ENCODE assay signal across 9 mouse cellular contexts in the genomic region with DNA sequence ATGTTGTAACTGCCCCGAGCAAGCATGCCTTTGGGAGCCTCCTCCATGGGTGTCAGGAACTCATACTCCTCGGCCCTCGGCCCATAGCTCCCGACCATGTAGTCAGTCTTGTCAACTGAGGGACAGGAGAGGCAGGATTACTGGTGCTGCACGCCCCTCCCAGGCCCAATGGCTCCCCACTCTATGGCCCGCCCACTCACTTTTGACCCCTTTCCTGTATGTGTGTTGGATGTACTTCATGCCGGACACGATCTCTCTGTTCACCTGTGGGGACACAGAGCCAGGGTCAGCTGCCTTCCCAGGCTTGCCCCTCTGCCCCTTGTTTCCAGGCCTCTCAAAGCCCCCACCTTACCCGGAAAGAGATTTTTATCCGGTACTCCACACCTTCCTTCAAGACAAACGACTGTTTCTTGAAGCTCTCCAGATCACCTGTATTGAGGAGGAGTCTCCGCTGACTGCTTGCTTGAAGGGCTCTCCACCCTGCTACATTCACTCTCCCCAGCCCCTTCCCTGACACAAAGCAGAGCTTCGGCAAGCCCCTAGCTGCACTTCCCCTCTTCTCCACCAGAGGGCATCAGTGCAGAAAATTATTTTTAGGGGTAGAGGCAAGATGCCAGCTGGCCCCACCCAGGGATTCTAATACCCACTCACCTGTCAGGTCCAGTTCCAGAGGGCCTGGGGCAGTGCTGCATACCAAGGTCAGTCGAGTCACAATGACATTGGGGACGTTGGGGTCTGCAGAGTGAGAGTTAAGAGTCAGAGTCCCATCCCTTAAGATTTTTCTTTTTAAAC. TPM values are rescaled to one million over a fixed set of nuclear protein-coding genes. Genes with fewer than 3 reads are reported as not detected.
DNase-seq lines count a peak whose midpoint lies in the region; ATAC-seq and TF ChIP-seq lines count a peak whose summit lies in the region.
"Had no signal": no experiment of that assay in that cellular context is flagged by ENCODE, and none has a peak within 500 bp of the region (broad histone marks: within the 10 kb centered on the region; RNA-seq: fewer than 3 reads in every experiment).

No protein-coding gene starts in this region.

- H3K79me2 ChIP-seq in C2C12 (ENCODE audit: control insufficient read depth, insufficient read depth) = peaks cover 49% of the 10 kb centered on the region

- H3K4me1 ChIP-seq in embryonic facial prominence, embryonic 12.5 days = peaks cover 29% of the 10 kb centered on the region
- peaks cover 36% of the 10 kb centered on the region for H3K4me1 ChIP-seq in heart, embryonic 10.5 days
- peaks cover 24% of the 10 kb centered on the region for H3K4me1 ChIP-seq in kidney, embryonic 14.5 days (ENCODE audit: control insufficient read depth, insufficient read depth, low read length)
- H3K4me1 ChIP-seq in liver, embryonic 16.5 days (ENCODE audit: control insufficient read depth, low read depth, low read length) = peaks cover 46% of the 10 kb centered on the region
- peaks cover 33% of the 10 kb centered on the region for H3K4me1 ChIP-seq in neural tube, embryonic 12.5 days

- no peaks in the 10 kb centered on the region for H3K27me3 ChIP-seq in C2C12 (ENCODE audit: control insufficient read depth, insufficient read depth, insufficient read length)
- no peaks in the 10 kb centered on the region for H3K27me3 ChIP-seq in embryonic facial prominence, embryonic 12.5 days
- no peaks in the 10 kb centered on the region for H3K27me3 ChIP-seq in heart, embryonic 10.5 days (ENCODE audit: insufficient read depth, poor library complexity, severe bottlenecking)
- no peaks in the 10 kb centered on the region for H3K27me3 ChIP-seq in kidney, embryonic 14.5 days (ENCODE audit: control insufficient read depth, insufficient read depth, low read length)
- H3K27me3 ChIP-seq in liver, embryonic 16.5 days (ENCODE audit: control insufficient read depth, insufficient read depth, low read depth, low read length) = no peaks in the 10 kb centered on the region
- H3K27me3 ChIP-seq in neural tube, embryonic 12.5 days (replicated peaks) = no peaks in the 10 kb centered on the region

- DNase-seq in adrenal gland, postnatal 10 days = peak; percentile 82
- DNase-seq in heart, embryonic 10.5 days (ENCODE audit: low spot score) = peak; percentile 90
- peak; percentile 48 to 75 for DNase-seq in thymus, adult 18-20 months

- H3K27ac ChIP-seq in embryonic facial prominence, embryonic 12.5 days = peak overlapping the region; percentile 92
- peak overlapping the region; percentile 99 for H3K27ac ChIP-seq in heart, embryonic 10.5 days
- H3K27ac ChIP-seq in kidney, embryonic 14.5 days (ENCODE audit: low read depth, low read length) = peak overlapping the region; percentile 27; the same call in 1 of the 2 replicates
- H3K27ac ChIP-seq in liver, embryonic 16.5 days (ENCODE audit: low read length) = no peak overlapping the region; the same call in 1 of the 2 replicates
- H3K27ac ChIP-seq in neural tube, embryonic 12.5 days = no peak overlapping the region

- no peaks in the 10 kb centered on the region; the same call in 1 of the 2 replicates for H3K9me3 ChIP-seq in embryonic facial prominence, embryonic 12.5 days
- H3K9me3 ChIP-seq in heart, embryonic 10.5 days = no peaks in the 10 kb centered on the region
- H3K9me3 ChIP-seq in kidney, embryonic 14.5 days (ENCODE audit: control insufficient read depth, low read length) = no peaks in the 10 kb centered on the region; the same call in 1 of the 2 replicates
- no peaks in the 10 kb centered on the region for H3K9me3 ChIP-seq in liver, embryonic 16.5 days (replicated peaks; ENCODE audit: control insufficient read depth, low read length)
- H3K9me3 ChIP-seq in neural tube, embryonic 12.5 days = no peaks in the 10 kb centered on the region

- H3K4me3 ChIP-seq in C2C12 (ENCODE audit: insufficient read depth, poor library complexity, severe bottlenecking) = peak overlapping the region; percentile 97
- H3K4me3 ChIP-seq in embryonic facial prominence, embryonic 12.5 days = peak overlapping the region; percentile 92
- H3K4me3 ChIP-seq in heart, embryonic 10.5 days = peak overlapping the region; percentile 91
- peak overlapping the region; percentile 94 for H3K4me3 ChIP-seq in kidney, embryonic 14.5 days (ENCODE audit: low read length)
- peak overlapping the region; percentile 88 for H3K4me3 ChIP-seq in liver, embryonic 16.5 days (ENCODE audit: low read depth, low read length)
- H3K4me3 ChIP-seq in neural tube, embryonic 12.5 days = peak overlapping the region; percentile 98

- peak; percentile 48 for TF ChIP-seq CTCF in C2C12 (IDR thresholded peaks at IDR 0.05; ENCODE audit: control insufficient read depth, insufficient read depth, insufficient read length)

- peaks cover 61% of the 10 kb centered on the region for H3K36me3 ChIP-seq in C2C12 (ENCODE audit: control insufficient read depth, insufficient read depth)
- H3K36me3 ChIP-seq in embryonic facial prominence, embryonic 12.5 days = peaks cover 38% of the 10 kb centered on the region
- H3K36me3 ChIP-seq in heart, embryonic 10.5 days = peaks cover 57% of the 10 kb centered on the region
- peaks cover 37% of the 10 kb centered on the region for H3K36me3 ChIP-seq in kidney, embryonic 14.5 days (ENCODE audit: control insufficient read depth, insufficient read depth, low read length)
- H3K36me3 ChIP-seq in liver, embryonic 16.5 days (ENCODE audit: control insufficient read depth, insufficient read depth) = peaks cover 23% of the 10 kb centered on the region
- H3K36me3 ChIP-seq in neural tube, embryonic 12.5 days = peaks cover 33% of the 10 kb centered on the region

- H3K4me2 ChIP-seq in embryonic facial prominence, embryonic 12.5 days (replicated peaks) = peak overlapping the region; percentile 95
- peak overlapping the region; percentile 89 for H3K4me2 ChIP-seq in kidney, embryonic 14.5 days (replicated peaks; ENCODE audit: low read depth, low read length)
- peak overlapping the region; percentile 96 for H3K4me2 ChIP-seq in liver, embryonic 16.5 days (ENCODE audit: low read depth, low read length)
- H3K4me2 ChIP-seq in neural tube, embryonic 12.5 days (replicated peaks) = peak overlapping the region; percentile 97

- H3ac ChIP-seq in C2C12 (ENCODE audit: control insufficient read depth, insufficient read length, low read depth) = peak overlapping the region; percentile 55

- peaks cover 24% of the 10 kb centered on the region for H3K79me3 ChIP-seq in C2C12 (ENCODE audit: low read depth)

- ATAC-seq in embryonic facial prominence, embryonic 12.5 days (ENCODE audit: insufficient number of reproducible peaks, insufficient read depth, low FRiP score, low TSS enrichment) = 0 out of 2 replicates have a peak, but pooled peaks have one; percentile 12
- ATAC-seq in kidney, embryonic 14.5 days (ENCODE audit: low FRiP score, low TSS enrichment) = no peak
- ATAC-seq in liver, embryonic 16.5 days (ENCODE audit: low read depth) = no peak
- ATAC-seq in neural tube, embryonic 12.5 days (ENCODE audit: low FRiP score, low read depth) = no peak

- H3K9ac ChIP-seq in embryonic facial prominence, embryonic 12.5 days = peak overlapping the region; percentile 98; the same call in 1 of the 2 replicates
- peak overlapping the region; percentile 98; the same call in 1 of the 2 replicates for H3K9ac ChIP-seq in kidney, embryonic 14.5 days (ENCODE audit: low read depth, low read length)
- peak overlapping the region; percentile 87; the same call in 1 of the 2 replicates for H3K9ac ChIP-seq in liver, embryonic 16.5 days (ENCODE audit: low read depth, low read length)
- peak overlapping the region; percentile 97 for H3K9ac ChIP-seq in neural tube, embryonic 12.5 days

- 61% methylated on average over 15 of the region's 15 CpGs for WGBS in embryonic facial prominence, embryonic 12.5 days
- WGBS in heart, embryonic 10.5 days = 53% methylated on average over 15 of the region's 15 CpGs
- 51% methylated on average over 15 of the region's 15 CpGs for WGBS in kidney, embryonic 14.5 days
- 56% methylated on average over 15 of the region's 15 CpGs for WGBS in liver, embryonic 16.5 days (ENCODE audit: insufficient replicate concordance)
- WGBS in neural tube, embryonic 12.5 days = 68% methylated on average over 15 of the region's 15 CpGs

RNA-seq across cellular contexts. Expression of a gene that starts 1.9 kb away (rescaled TPM):
- 1,072 TPM for polyA plus RNA-seq in C2C12 (2012; fragmentation: generic; extraction: Trizol)
- total RNA-seq in adrenal gland, postnatal 10 days (2021) = 100 to 1,000 TPM; 281 to 286 TPM
- polyA plus RNA-seq in embryonic facial prominence, embryonic 12.5 days (2016; fragmentation: Nextera tagmentation; extraction: Ambion mirVana) = 561 and 568 TPM in 2 replicates
- 587 and 673 TPM in 2 replicates for polyA plus RNA-seq in heart, embryonic 10.5 days (2016; fragmentation: Nextera tagmentation; extraction: Ambion mirVana)
- polyA plus RNA-seq in kidney, embryonic 14.5 days (2014; fragmentation: Nextera tagmentation; extraction: Ambion mirVana) = 454 and 612 TPM in 2 replicates
- polyA plus RNA-seq in liver, embryonic 16.5 days (2015; fragmentation: Nextera tagmentation; extraction: Ambion mirVana) = 201 and 205 TPM in 2 replicates
- polyA plus RNA-seq in neural tube, embryonic 12.5 days (2016; fragmentation: Nextera tagmentation; extraction: Ambion mirVana) = 582 and 606 TPM in 2 replicates

RNA-seq across cellular contexts. Expression of a gene that starts 6.5 kb away (rescaled TPM):
- 519 TPM for polyA plus RNA-seq in C2C12 (2012; fragmentation: generic; extraction: Trizol)
- total RNA-seq in adrenal gland, postnatal 10 days (2021) = 100 to 1,000 TPM; 424 to 571 TPM
- polyA plus RNA-seq in embryonic facial prominence, embryonic 12.5 days (2016; fragmentation: Nextera tagmentation; extraction: Ambion mirVana) = 622 and 637 TPM in 2 replicates
- 550 and 670 TPM in 2 replicates for polyA plus RNA-seq in heart, embryonic 10.5 days (2016; fragmentation: Nextera tagmentation; extraction: Ambion mirVana)
- polyA plus RNA-seq in kidney, embryonic 14.5 days (2014; fragmentation: Nextera tagmentation; extraction: Ambion mirVana) = 558 and 716 TPM in 2 replicates
- 793 and 897 TPM in 2 replicates for polyA plus RNA-seq in liver, embryonic 16.5 days (2015; fragmentation: Nextera tagmentation; extraction: Ambion mirVana)
- 425 and 451 TPM in 2 replicates for polyA plus RNA-seq in neural tube, embryonic 12.5 days (2016; fragmentation: Nextera tagmentation; extraction: Ambion mirVana)

RNA-seq across cellular contexts. Expression of a gene that starts 18.7 kb away (rescaled TPM):
- 218 TPM for polyA plus RNA-seq in C2C12 (2012; fragmentation: generic; extraction: Trizol)
- total RNA-seq in adrenal gland, postnatal 10 days (2021) = 100 to 1,000 TPM; 112 to 114 TPM
- polyA plus RNA-seq in embryonic facial prominence, embryonic 12.5 days (2016; fragmentation: Nextera tagmentation; extraction: Ambion mirVana) = 683 and 688 TPM in 2 replicates
- polyA plus RNA-seq in heart, embryonic 10.5 days (2016; fragmentation: Nextera tagmentation; extraction: Ambion mirVana) = 365 and 444 TPM in 2 replicates
- polyA plus RNA-seq in kidney, embryonic 14.5 days (2014; fragmentation: Nextera tagmentation; extraction: Ambion mirVana) = 594 and 799 TPM in 2 replicates
- 52.4 and 87.2 TPM in 2 replicates for polyA plus RNA-seq in liver, embryonic 16.5 days (2015; fragmentation: Nextera tagmentation; extraction: Ambion mirVana)
- polyA plus RNA-seq in neural tube, embryonic 12.5 days (2016; fragmentation: Nextera tagmentation; extraction: Ambion mirVana) = 509 and 592 TPM in 2 replicates

RNA-seq across cellular contexts. Expression of a gene that starts 18.7 kb away (rescaled TPM):
- 254 TPM for polyA plus RNA-seq in C2C12 (2012; fragmentation: generic; extraction: Trizol)
- 10 to 100 TPM; 73.1 to 86.4 TPM for total RNA-seq in adrenal gland, postnatal 10 days (2021)
- 191 and 198 TPM in 2 replicates for polyA plus RNA-seq in embryonic facial prominence, embryonic 12.5 days (2016; fragmentation: Nextera tagmentation; extraction: Ambion mirVana)
- 186 and 201 TPM in 2 replicates for polyA plus RNA-seq in heart, embryonic 10.5 days (2016; fragmentation: Nextera tagmentation; extraction: Ambion mirVana)
- 212 and 242 TPM in 2 replicates for polyA plus RNA-seq in kidney, embryonic 14.5 days (2014; fragmentation: Nextera tagmentation; extraction: Ambion mirVana)
- polyA plus RNA-seq in liver, embryonic 16.5 days (2015; fragmentation: Nextera tagmentation; extraction: Ambion mirVana) = 66.8 and 67.8 TPM in 2 replicates
- polyA plus RNA-seq in neural tube, embryonic 12.5 days (2016; fragmentation: Nextera tagmentation; extraction: Ambion mirVana) = 162 and 172 TPM in 2 replicates

RNA-seq across cellular contexts. Expression of a gene that starts 28.6 kb away (rescaled TPM):
- polyA plus RNA-seq in C2C12 (2012; fragmentation: generic; extraction: Trizol) = 0.12 TPM
- 10 to 100 TPM in 1 of 2 experiments, 1 to 10 TPM in 1; 7.1 to 21.8 TPM for total RNA-seq in adrenal gland, postnatal 10 days (2021)
- polyA plus RNA-seq in embryonic facial prominence, embryonic 12.5 days (2016; fragmentation: Nextera tagmentation; extraction: Ambion mirVana) = 0.36 TPM in 1 of 2 replicates, not detected in the other
- polyA plus RNA-seq in heart, embryonic 10.5 days (2016; fragmentation: Nextera tagmentation; extraction: Ambion mirVana) = not detected in 2 replicates
- 0.58 and 0.89 TPM in 2 replicates for polyA plus RNA-seq in kidney, embryonic 14.5 days (2014; fragmentation: Nextera tagmentation; extraction: Ambion mirVana)
- 0.20 and 1.2 TPM in 2 replicates for polyA plus RNA-seq in liver, embryonic 16.5 days (2015; fragmentation: Nextera tagmentation; extraction: Ambion mirVana)
- polyA plus RNA-seq in neural tube, embryonic 12.5 days (2016; fragmentation: Nextera tagmentation; extraction: Ambion mirVana) = not detected in 2 replicates
- polyA plus RNA-seq: frontal cortex, adult 2 months had no signal

Comparison
In these comparisons a context has a peak if more than half of its experiments do, and no peak if none do; other contexts are left out.
1. H3K27ac ChIP-seq: peak in embryonic facial prominence, embryonic 12.5 days (single experiment), heart, embryonic 10.5 days (single experiment) and kidney, embryonic 14.5 days (single experiment); none in liver, embryonic 16.5 days (single experiment) and neural tube, embryonic 12.5 days (single experiment).
2. Peak in every context shown above with its lines, with median percentiles within 50 percentile points of each other: H3K4me3 ChIP-seq, DNase-seq, H3K4me2 ChIP-seq and H3K9ac ChIP-seq.